Mouse (Mus musculus): ENCODE results near the gene Ctsg. TPM values are rescaled to one million over a fixed set of nuclear protein-coding genes. Genes with fewer than 3 reads are reported as not detected.
"Not testable (repeated sequence)": the region's sequence is repeated elsewhere in the genome, so short reads cannot be mapped to it uniquely, and the experiment has no call there.

Ctsg gene
- not detected for total RNA-seq (2021)

- intact Hi-C loops (cut with DNase I), result no loop called here
- DNase-seq, result no peak
Observed at GRCm38 (mm10) chr14:56102386-56102785, at the start of gene Ctsg. Ctsg (minus strand) TSS chr14:56102574.

DNA sequence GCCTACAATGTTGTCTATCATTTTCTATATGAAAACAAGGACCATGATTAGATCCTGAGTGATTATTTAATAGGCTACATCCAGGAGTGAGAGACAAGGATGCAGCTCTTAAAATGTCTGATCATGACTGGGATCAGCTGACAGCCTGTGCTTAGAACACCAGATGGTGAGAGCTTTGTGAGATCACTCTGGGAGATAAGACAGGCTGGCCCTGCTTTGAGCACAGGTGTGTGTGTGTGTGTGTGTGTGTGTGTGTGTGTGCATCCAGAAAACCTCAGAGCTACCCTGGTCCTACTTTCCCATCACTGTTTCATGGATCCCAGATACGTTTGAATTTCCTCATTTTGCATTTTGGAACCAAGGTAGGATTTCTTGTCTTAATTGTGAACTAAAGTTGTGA lies 31.3 kb upstream of the Ctsg start:
- intact Hi-C loops (cut with DNase I); DNase-seq: not testable (repeated sequence)

- intact Hi-C loops (cut with DNase I), result not testable (repeated sequence)
Observed at GRCm38 (mm10) chr14:56132508-56132907, 30.1 kb upstream of the Ctsg start, which contains the start of gene Gzmd. Gzmd (minus strand) TSS chr14:56132608.

GRCm38 (mm10) chr14:56128341-56128740 lies 26.0 kb upstream of the Ctsg start:
- intact Hi-C loops (cut with DNase I), result no loop called here
- DNase-seq, result no peak

More at GRCm38 (mm10) chr14:56132508-56132907, 30.1 kb upstream of the Ctsg start, which contains the start of gene Gzmd:
- not testable (repeated sequence) for DNase-seq

GRCm38 (mm10) chr14:56123516-56123915 lies 21.1 kb upstream of the Ctsg start:
- no peak for DNase-seq
- intact Hi-C loops (cut with DNase I), result no loop called here

DNA sequence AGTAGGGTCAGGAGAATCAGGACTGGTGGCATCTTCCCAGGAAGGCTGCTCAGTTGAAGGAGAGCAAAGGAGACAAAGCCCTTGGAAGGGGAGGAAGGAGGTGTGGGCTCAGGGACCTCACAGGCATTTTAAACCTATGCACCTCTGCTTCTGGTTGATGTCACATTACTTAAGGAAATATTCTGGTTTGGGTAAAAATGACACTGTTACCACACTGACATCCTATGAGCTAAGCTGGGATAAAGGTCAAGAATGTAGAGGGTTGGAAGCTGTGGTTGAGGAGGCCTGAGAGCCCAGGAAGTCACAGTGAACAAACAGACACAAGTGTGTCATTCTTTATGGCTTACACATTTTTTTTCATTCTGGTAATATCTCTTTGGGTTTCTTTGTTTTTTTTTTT lies 18.2 kb upstream of the Ctsg start, which contains the start of gene Gzme:
Gene Gzme (minus strand): TSS at position 101 of the 400 bp plus-strand sequence.
- intact Hi-C loops (cut with DNase I), result no loop called here
- DNase-seq, result no peak

- intact Hi-C loops (cut with DNase I); DNase-seq: not testable (repeated sequence)
Observed at GRCm38 (mm10) chr14:56115531-56116310, 13.3 kb upstream of the Ctsg start.

- intact Hi-C loops (cut with DNase I), result no loop called here
Observed at GRCm38 (mm10) chr14:56105447-56106180, 3.2 kb upstream of the Ctsg start.

GRCm38 (mm10) chr14:56105016-56105415 lies 2.6 kb upstream of the Ctsg start:
- no peak for DNase-seq
- intact Hi-C loops (cut with DNase I), result no loop called here

More at GRCm38 (mm10) chr14:56105447-56106180, 3.2 kb upstream of the Ctsg start:
- DNase-seq, result no peak

DNA sequence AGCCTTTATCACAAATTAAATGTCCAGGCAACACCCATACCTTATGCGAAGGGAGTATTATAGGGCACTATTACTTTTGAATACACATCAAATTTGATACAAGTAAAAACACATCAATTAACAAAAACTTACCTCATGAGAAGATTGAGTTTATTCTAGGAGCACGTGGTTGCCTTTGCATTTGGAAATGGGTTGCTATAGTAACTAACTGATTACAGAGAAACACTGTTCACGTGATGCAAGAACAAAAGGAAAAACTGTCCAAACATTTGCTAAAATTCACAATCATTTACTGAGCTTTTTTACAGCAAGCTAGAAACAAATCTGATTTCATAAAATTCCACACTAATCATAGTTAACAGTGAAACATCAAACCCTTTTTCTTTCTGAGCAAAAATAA lies 1.1 kb upstream of the Ctsg start:
- intact Hi-C loops (cut with DNase I), result no loop called here
- no peak for DNase-seq

- intact Hi-C loops (cut with DNase I), result no loop called here
Observed at GRCm38 (mm10) chr14:56098940-56099339, 3.4 kb downstream of the Ctsg start.

DNA sequence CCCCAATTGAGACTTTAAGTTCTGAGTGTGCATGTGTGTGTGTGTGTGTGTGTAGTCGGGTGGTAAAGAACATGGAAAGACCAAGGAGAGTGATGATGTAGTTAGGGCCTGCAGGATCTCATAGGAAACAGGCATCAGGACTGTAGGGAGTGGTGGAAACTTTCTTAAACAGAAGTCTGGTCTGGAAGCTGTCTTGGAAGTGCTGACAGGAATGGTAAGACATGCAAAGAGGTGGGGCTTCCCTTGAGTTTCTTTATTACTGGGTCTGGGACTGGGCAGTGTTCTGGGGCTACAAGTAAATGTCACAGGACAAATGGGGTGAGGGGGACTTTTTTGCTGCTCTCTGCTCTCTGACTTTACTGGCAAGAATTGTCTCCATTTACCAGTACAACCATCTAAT lies 4.8 kb downstream of the Ctsg start:
- intact Hi-C loops (cut with DNase I), result no loop called here
- peak; percentile 9 to 16 for DNase-seq

More at GRCm38 (mm10) chr14:56098940-56099339, 3.4 kb downstream of the Ctsg start:
- peak in 1 of 2 experiments; percentile 20 for DNase-seq

GRCm38 (mm10) chr14:56093353-56093752 lies 9.0 kb downstream of the Ctsg start:
- no peak for DNase-seq
- intact Hi-C loops (cut with DNase I), result no loop called here

- intact Hi-C loops (cut with DNase I), result no loop called here
- DNase-seq, result no peak
Observed at GRCm38 (mm10) chr14:56086711-56087110, 15.7 kb downstream of the Ctsg start.

GRCm38 (mm10) chr14:56085167-56085566 lies 17.2 kb downstream of the Ctsg start, which contains the start of gene Mcpt8:
Mcpt8 (minus strand) TSS chr14:56085273.
- intact Hi-C loops (cut with DNase I), result no loop called here

GRCm38 (mm10) chr14:56082016-56082415 lies 20.4 kb downstream of the Ctsg start:
- intact Hi-C loops (cut with DNase I), result no loop called here
- no peak for DNase-seq

More at GRCm38 (mm10) chr14:56085167-56085566, 17.2 kb downstream of the Ctsg start, which contains the start of gene Mcpt8:
- no peak for DNase-seq

DNA sequence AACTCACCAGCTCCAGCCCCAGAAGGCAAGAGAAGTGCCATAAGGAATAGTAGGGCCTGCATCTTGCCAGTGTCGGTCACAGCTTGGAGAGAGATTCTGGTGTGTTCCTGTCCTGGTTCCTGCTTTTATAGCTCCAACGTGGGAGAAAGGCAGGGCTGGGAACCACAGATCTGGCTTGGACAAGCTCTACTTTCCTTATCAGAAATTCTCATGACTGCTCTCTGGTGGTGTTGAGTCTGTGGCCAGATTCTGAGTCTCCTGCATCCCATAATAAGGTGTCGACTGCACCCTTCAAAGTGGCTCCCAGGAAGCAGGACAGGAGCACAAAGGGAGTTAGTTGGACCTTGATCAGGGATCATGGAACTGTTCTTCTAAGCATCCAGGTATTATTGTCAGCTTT lies 40.2 kb downstream of the Ctsg start, which contains the start of gene Mcpt4:
Gene Mcpt4 (minus strand): TSS at position 101 of the 400 bp plus-strand sequence.
- DNase-seq; intact Hi-C loops (cut with DNase I): not testable (repeated sequence)

DNA sequence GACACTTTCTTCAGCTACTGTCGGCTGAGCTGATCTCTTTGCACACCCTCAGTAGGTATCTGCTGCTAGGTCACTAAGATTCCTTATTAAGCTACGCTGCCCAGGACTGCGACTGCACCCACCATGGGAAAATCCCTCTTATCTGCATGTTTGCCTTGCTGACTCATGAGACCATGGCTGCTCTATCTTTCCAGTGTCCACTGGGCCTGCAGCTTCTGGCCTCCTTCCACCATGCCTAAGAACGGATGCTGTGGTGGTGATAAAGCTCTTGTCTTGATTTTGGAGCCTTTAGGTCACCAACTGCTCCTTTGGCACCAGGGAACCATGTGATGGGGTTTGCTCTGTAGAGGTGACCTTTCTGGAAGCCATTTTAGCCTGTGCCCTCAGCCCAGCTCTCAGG lies 44.7 kb downstream of the Ctsg start:
- DNase-seq, result no peak
- intact Hi-C loops (cut with DNase I), result no loop called here

- no peak for DNase-seq
- intact Hi-C loops (cut with DNase I), result no loop called here
Observed at GRCm38 (mm10) chr14:56055408-56055807, 47.0 kb downstream of the Ctsg start.

All from heart, postnatal 10 days (tissue).